Mouse (Mus musculus) lung, postnatal 0 days (tissue): ENCODE measurements around the gene Bri3.

Experiments used
- CTCF ChIP-seq: IDR thresholded peaks from 2 replicates; pipeline ENCODE4 v1.5.1; 2016; ENCODE audit warnings: antibody characterized with exemption, mild to moderate bottlenecking
- EP300 ChIP-seq: IDR thresholded peaks from 2 replicates; pipeline ENCODE4 v1.6.1; 2016; ENCODE audit warnings: antibody characterized with exemption, mild to moderate bottlenecking, control low read depth

DNA sequence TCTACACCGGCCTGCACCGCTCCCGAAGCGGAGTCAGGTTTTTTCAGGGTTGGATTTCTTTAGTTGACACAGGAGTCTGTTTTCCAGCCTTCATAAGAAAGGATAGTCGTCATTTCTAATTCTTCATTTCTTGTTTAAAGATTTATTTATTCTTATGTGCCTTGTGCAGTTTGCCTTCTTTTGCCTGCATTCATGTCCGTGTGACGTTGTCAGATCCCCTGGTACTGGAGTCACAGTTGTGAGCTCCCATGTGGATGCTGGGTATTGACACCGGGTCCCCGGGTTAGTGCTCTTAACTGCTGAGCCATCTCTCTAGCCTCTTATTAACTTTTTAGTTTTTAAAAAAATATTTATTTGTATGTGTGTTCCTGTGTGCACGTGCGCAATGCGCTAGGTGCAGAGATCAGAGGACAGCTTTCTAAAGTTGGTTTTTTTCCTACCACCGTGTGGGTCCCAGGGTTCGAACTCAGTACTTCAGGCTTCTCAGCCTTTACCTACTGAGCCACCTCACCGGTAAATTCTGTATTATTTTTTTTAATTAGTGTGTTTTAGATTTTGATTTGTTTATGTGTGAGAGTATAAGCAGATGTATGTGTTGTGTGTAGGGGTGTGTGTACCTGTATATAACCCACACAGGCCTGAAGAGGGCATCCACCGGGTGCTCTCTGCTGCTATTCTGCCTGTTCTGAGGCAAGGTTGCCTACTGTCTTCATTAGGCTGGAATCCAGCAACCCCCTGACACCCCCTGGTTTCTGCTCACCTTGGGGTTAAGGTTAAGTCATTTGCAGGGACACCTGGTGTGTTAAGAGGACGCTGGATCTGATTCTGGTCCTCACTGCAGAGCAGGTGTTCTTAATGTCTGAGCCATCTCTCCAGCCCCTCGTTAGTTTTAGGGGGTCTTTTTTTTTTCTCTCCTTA lies 20.1 kb upstream of the Bri3 start:
- TF ChIP-seq CTCF = no peak
- no peak for TF ChIP-seq EP300
